Mouse (Mus musculus): Measurements from ENCODE around the gene Dscaml1.

GRCm38 (mm10) chr9:45651810-45652177 lies 225.4 kb downstream of the Dscaml1 start:
- TF ChIP-seq POLR2A (IDR thresholded peaks at IDR 0.05; ENCODE audit: low read depth, low read length), result no peak
- TF ChIP-seq CTCF (IDR thresholded peaks at IDR 0.05; ENCODE audit: borderline replicate concordance, insufficient read depth, low read length), result no peak
